Mouse (Mus musculus): ENCODE measurements at regions not wholly inside any gene's neighbourhood (a gene's known extent, or its start where the extent isn't known, plus 50 kb on each side); places are given as distances from the start of the nearest gene placed in this dataset.

DNA sequence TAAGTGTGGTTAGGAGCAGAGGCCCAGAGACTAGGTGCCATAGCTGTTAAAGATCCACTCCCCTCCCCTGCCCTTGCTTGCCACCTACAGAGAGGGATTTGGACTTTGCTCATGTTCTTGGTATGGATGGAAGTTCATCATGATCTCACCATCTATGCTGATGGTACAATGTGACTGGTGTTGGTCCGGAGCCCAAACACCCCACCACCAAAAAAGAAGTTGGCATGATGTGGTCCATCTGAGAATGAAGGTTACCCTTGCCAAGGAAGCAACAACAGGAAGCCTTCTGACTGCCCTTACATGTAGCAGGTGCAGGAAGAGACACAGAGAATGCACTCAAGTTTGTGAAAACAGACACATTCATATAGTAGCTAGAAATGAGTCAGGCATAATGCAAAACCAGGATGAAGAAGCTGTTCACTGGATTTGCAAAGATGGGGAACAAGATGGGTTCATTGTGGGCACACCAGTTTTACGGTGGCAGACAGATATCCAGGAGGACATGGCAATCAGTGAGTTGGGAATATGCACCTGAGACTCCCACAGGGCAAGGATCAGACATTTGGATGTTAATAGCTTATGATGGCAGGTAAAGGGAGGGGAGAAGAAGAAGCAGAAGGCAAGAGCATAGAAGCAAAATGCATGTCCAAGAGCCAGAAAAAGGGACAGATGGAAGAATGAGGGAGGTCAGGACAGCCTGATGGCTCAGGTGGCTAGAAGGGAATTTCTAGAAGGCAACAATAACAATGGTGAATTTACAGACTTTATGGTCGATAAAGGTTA, 420.8 kb downstream of the Prdm2 start:
- ATAC-seq (replicated peaks; ENCODE audit: low FRiP score, low TSS enrichment, poor library complexity, severe bottlenecking) = no peak

GRCm38 (mm10) chr4:142789048-142789447, 423.7 kb downstream of the Prdm2 start:
- ATAC-seq (replicated peaks; ENCODE audit: low FRiP score, low TSS enrichment, poor library complexity, severe bottlenecking) = no peak

DNA sequence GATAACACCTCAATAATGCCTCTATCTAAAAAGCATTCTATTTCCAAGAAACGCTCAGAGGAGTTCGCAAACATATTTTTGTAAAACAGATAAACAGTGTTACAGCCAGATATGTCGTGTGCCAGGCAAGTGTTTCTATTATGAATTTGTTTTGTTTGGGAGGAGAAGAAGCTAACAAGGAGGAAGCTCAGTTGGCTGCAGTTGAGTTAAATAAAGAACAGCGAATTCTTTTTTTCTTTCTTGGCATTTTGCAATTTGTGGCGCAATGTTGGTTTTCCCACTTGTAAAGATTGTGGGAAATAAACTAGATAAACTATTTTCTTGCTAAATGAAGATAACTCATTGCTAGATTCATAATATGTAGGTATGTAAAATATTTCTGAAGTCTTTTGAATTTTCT, 427.4 kb downstream of the Prdm2 start:
- ATAC-seq (replicated peaks; ENCODE audit: low FRiP score, low TSS enrichment, poor library complexity, severe bottlenecking) = no peak

- ATAC-seq (replicated peaks; ENCODE audit: low FRiP score, low TSS enrichment, poor library complexity, severe bottlenecking) = no peak
Measured at GRCm38 (mm10) chr4:142776711-142777411, 435.9 kb downstream of the Prdm2 start.

GRCm38 (mm10) chr4:142775023-142775422, 437.8 kb downstream of the Prdm2 start:
- ATAC-seq (replicated peaks; ENCODE audit: low FRiP score, low TSS enrichment, poor library complexity, severe bottlenecking) = no peak

DNA sequence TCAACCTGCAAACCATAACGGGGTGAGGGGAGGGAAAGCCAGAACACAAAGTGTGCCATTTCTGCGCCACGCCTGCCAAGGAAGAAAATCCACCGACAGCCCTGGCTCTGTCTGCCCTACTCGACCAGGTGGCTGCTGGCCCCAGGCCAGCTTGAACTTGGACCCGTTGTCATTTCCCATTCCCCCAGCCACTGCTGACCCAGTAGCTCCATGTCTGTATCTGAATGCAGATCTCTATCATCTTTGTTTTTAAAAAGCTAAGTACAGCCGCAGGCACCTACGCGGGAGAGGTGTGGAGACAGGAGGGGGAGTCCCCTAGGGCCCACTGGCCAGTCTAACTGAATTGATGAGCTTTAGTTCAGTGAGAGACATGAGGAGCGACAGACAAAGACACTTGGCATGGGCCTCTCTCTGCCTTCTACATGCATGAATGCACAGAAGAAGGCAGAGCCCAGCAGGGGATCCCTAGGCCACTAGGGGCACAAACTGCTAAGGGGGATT, 439.1 kb downstream of the Prdm2 start:
- ATAC-seq (replicated peaks; ENCODE audit: low FRiP score, low TSS enrichment, poor library complexity, severe bottlenecking) = no peak

DNA sequence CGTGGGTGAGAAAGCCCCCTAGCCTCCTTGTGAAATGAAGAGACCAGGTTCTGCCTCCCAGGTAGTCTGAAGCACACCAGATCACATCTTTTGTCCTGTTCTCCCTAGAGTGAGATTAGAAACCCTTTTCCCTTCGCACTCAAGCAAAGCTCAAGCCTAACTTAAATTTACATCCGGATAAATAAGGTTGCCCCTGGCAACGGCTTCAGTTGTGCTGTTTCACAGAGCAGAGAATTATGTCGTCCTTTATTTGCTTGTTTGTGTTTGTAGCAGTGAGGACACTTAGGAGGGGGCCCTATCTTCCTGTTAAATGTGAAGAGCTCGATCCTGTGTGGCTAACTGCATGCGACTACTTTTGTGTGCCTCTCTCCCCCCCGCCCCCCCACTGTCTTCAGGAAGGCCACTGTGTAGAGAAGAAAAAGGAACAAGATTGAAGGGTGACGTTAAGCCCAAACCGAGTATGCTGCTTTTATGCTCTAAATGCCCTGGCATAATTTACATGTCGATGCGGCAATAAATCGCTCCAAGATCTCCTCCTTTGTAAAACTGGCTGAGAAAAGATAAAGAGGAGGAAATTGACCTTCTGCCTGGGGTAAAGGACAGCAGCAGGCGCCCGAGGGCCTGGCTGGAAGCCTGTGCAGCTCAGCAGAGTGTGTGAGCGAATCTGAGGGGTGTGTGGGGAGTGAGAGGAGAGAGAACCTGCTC, 439.9 kb downstream of the Prdm2 start:
- no peak for ATAC-seq (replicated peaks; ENCODE audit: low FRiP score, low TSS enrichment, poor library complexity, severe bottlenecking)

- no peak for ATAC-seq (replicated peaks; ENCODE audit: low FRiP score, low TSS enrichment, poor library complexity, severe bottlenecking)
Measured at GRCm38 (mm10) chr4:142771520-142772150, 441.2 kb downstream of the Prdm2 start.

DNA sequence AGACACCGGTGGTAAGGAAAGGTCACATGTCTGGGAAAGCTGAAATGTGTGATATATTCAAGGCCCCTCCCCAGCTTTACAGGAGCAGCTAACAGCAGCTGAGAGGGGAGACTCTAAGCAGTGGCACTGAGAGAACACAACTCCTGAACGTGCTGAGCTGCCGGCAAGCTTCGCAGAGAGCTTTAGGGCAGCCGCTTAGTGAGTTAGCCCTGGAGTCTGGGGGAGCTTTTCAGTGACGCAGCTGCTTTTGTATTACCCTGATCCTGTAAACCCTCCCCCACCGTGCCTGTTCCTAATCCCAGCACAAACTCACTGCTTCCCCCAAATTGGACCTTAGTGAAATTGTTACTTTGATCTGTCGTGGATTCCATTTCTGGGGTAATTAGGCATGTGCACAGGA, 442.6 kb downstream of the Prdm2 start:
- no peak for ATAC-seq (replicated peaks; ENCODE audit: low FRiP score, low TSS enrichment, poor library complexity, severe bottlenecking)

GRCm38 (mm10) chr4:142767665-142768064, 445.1 kb downstream of the Prdm2 start:
- ATAC-seq (replicated peaks; ENCODE audit: low FRiP score, low TSS enrichment, poor library complexity, severe bottlenecking) = no peak

GRCm38 (mm10) chr4:142761577-142761976, 451.2 kb downstream of the Prdm2 start:
- no peak for ATAC-seq (replicated peaks; ENCODE audit: low FRiP score, low TSS enrichment, poor library complexity, severe bottlenecking)

DNA sequence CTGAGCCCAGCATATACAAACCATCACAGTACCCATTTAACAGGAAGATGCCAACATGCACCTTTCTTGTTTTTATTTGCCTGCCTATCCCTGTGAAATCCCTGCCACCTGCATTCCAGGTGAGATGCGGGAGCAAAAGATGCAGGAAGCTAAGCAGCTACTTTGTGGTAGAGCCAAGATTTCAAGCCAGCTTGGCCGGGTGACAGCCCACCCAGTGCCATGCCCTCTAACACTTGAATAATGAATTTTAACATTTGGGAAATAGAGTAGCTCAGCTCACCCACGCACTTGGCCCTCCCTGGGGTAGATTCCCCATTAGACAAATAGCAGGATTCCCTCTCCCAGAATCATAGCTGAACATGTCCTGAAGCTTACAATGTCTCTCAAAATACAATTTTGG, 454.7 kb downstream of the Prdm2 start:
- ATAC-seq (replicated peaks; ENCODE audit: low FRiP score, low TSS enrichment, poor library complexity, severe bottlenecking) = no peak

DNA sequence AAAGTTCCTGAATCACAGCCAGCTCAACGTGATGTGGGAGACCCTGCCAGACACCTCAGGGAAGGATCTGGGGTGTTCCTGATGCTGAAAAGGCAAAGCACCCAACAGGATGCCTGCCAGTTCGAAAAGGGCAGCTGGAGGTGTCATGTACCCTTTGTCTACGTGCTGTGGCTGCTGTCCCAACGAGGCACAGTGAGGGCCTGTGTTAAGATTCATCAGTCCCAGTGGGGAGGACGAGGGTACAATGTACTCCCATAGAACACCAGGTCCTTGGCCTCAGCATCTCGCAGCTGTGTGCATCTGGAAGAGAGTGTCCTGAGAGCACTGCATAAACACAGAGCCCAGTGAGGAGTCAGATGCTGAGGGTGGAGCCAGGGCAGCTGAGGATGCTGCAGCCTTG, 456.5 kb downstream of the Prdm2 start:
- no peak for ATAC-seq (replicated peaks; ENCODE audit: low FRiP score, low TSS enrichment, poor library complexity, severe bottlenecking)

DNA sequence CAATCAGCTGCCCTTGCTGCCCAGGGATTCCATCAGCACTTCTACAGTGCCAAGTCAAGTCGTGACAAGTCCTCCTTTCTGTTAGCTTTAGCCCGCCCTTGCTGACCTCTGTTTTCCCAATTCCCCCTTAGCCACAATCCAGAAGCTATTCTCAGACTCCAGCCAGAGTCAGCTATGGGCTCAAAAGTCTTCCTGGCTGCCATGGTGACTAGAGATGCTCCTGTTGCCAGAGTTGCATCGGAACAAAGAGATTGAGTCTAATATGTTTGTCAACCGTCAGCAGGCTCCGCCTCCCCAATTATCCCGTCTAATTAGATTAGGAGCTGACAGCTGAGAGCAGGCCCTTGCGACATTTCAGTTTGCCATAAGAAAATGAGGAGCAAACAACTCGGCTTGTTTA, 462.9 kb downstream of the Prdm2 start:
- ATAC-seq (replicated peaks; ENCODE audit: low FRiP score, low TSS enrichment, poor library complexity, severe bottlenecking) = no peak

DNA sequence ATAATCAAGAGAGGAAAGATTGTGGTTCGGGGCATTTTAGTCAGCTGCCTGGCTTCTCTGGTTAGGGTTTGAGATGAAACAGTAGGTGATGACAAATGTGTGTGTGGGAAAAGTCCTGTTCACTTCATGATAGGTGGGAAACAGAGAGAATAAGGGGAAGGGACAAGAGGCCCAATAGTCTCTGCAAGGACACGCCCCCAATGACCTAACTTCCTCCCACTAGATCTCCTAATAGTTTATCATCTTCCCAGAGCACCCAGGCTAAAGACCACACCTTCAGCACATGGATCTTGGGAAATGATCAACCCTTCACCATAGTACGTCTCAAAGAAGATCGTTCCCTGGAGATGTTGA, 484.3 kb upstream of the Kazn start:
- ATAC-seq (replicated peaks; ENCODE audit: low FRiP score, low TSS enrichment, poor library complexity, severe bottlenecking) = no peak

- no peak for ATAC-seq (replicated peaks; ENCODE audit: low FRiP score, low TSS enrichment, poor library complexity, severe bottlenecking)
Measured at GRCm38 (mm10) chr4:142722845-142723553, 483.8 kb upstream of the Kazn start.

DNA sequence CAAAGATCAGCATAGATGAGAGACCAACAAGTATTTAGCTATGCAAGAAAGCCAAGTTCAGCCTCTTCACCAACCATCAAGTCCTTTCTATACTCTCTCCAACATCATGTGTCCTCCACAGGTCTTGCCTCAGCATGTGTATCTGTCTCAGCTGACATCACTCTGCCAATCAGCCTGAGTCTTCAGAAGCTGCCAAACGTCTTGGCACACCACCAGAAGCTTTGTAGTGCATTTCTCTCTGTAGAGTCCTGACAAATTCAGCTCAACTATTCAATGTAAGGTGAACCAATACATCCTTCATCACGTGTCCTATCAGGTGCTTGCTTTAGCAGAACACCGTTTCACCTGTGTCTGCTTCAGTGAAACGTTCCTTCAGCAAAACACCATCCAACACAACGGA, 462.4 kb upstream of the Kazn start:
- no peak for ATAC-seq (replicated peaks; ENCODE audit: low FRiP score, low TSS enrichment, poor library complexity, severe bottlenecking)

DNA sequence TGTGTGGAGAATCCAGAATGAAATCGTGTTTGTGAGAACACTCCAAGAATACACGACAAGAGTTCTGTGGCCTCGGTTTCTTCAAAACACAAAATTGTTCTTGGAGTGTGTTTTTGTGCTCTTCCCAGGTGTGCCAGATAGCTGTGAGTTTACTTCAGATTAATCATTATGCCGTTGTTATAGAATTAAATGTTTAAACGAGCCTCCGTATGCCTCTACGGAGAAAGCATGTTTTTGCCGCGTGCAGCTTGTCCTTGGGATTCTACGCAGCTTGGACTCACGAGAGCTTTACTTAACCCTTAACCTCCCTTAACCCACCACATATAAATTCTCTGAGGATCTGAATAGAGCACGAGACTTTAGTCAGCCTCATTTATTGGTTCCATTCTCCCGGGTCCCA, 455.7 kb upstream of the Kazn start:
- ATAC-seq (replicated peaks; ENCODE audit: low FRiP score, low TSS enrichment, poor library complexity, severe bottlenecking) = no peak

- no peak for ATAC-seq (replicated peaks; ENCODE audit: low FRiP score, low TSS enrichment, poor library complexity, severe bottlenecking)
Measured at GRCm38 (mm10) chr4:142688241-142688640, 449.0 kb upstream of the Kazn start.
